Mouse (Mus musculus): ENCODE measurements around the gene Ceacam2. TPM values are rescaled to one million over a fixed set of nuclear protein-coding genes. Genes with fewer than 3 reads are reported as not detected.
"Not testable (repeated sequence)": the region's sequence is repeated elsewhere in the genome, so short reads cannot be mapped to it uniquely, and the experiment has no call there.

Ceacam2 gene
- polyA plus RNA-seq, 1 experiment from 2014 or later = 0.24 TPM

- 78% methylated on average over 5 of the region's 5 CpGs for WGBS
Measured at GRCm38 (mm10) chr7:25573806-25574205, 34.1 kb upstream of the Ceacam2 start.

GRCm38 (mm10) chr7:25568721-25569120 lies 29.1 kb upstream of the Ceacam2 start:
- ATAC-seq (ENCODE audit: low read depth) = no peak
- Histone ChIP-seq H3K4me3 (ENCODE audit: low read depth, low read length) (no peak overlapping the region), H3K4me1 (ENCODE audit: control insufficient read depth, insufficient read depth, low read length) (no peaks in the 10 kb centered on the region), H3K27ac (ENCODE audit: low read depth, low read length) (no peak overlapping the region), H3K4me2 (ENCODE audit: low read depth, low read length) (no peak overlapping the region), H3K36me3 (ENCODE audit: control insufficient read depth, insufficient read depth, low read length) (no peaks in the 10 kb centered on the region), H3K9ac (replicated peaks; ENCODE audit: low read depth, low read length) (no peak overlapping the region), H3K27me3 (ENCODE audit: control insufficient read depth, insufficient read depth, low read length) (no peaks in the 10 kb centered on the region), H3K9me3 (ENCODE audit: control insufficient read depth, low read length) (no peaks in the 10 kb centered on the region)
- WGBS = 97% methylated on average over 7 of the region's 7 CpGs

More at GRCm38 (mm10) chr7:25573806-25574205, 34.1 kb upstream of the Ceacam2 start:
- not testable (repeated sequence) for H3K36me3 ChIP-seq (ENCODE audit: control insufficient read depth, insufficient read depth, low read length); H3K4me3 ChIP-seq (ENCODE audit: low read depth, low read length); H3K9ac ChIP-seq (replicated peaks; ENCODE audit: low read depth, low read length); H3K27ac ChIP-seq (ENCODE audit: low read depth, low read length); H3K4me1 ChIP-seq (ENCODE audit: control insufficient read depth, insufficient read depth, low read length); ATAC-seq (ENCODE audit: low read depth); H3K9me3 ChIP-seq (ENCODE audit: control insufficient read depth, low read length); H3K4me2 ChIP-seq (ENCODE audit: low read depth, low read length); H3K27me3 ChIP-seq (ENCODE audit: control insufficient read depth, insufficient read depth, low read length)

- not testable (repeated sequence) for H3K27me3 ChIP-seq (ENCODE audit: control insufficient read depth, insufficient read depth, low read length); H3K27ac ChIP-seq (ENCODE audit: low read depth, low read length); H3K4me1 ChIP-seq (ENCODE audit: control insufficient read depth, insufficient read depth, low read length); H3K4me2 ChIP-seq (ENCODE audit: low read depth, low read length); H3K4me3 ChIP-seq (ENCODE audit: low read depth, low read length); H3K9ac ChIP-seq (replicated peaks; ENCODE audit: low read depth, low read length); ATAC-seq (ENCODE audit: low read depth); H3K9me3 ChIP-seq (ENCODE audit: control insufficient read depth, low read length); H3K36me3 ChIP-seq (ENCODE audit: control insufficient read depth, insufficient read depth, low read length)
- 69% methylated on average over 8 of the region's 8 CpGs for WGBS
Measured at GRCm38 (mm10) chr7:25541464-25541863, 1.8 kb upstream of the Ceacam2 start.

GRCm38 (mm10) chr7:25539954-25540353 lies 297 bp upstream of the Ceacam2 start:
- no CpG with 5 or more reads among the region's 1 CpGs for WGBS
- H3K4me2 ChIP-seq (ENCODE audit: low read depth, low read length); H3K4me3 ChIP-seq (ENCODE audit: low read depth, low read length); H3K9me3 ChIP-seq (ENCODE audit: control insufficient read depth, low read length); H3K36me3 ChIP-seq (ENCODE audit: control insufficient read depth, insufficient read depth, low read length); ATAC-seq (ENCODE audit: low read depth); H3K9ac ChIP-seq (replicated peaks; ENCODE audit: low read depth, low read length); H3K27me3 ChIP-seq (ENCODE audit: control insufficient read depth, insufficient read depth, low read length); H3K4me1 ChIP-seq (ENCODE audit: control insufficient read depth, insufficient read depth, low read length); H3K27ac ChIP-seq (ENCODE audit: low read depth, low read length): not testable (repeated sequence)

GRCm38 (mm10) chr7:25530837-25531236 lies 8.8 kb downstream of the Ceacam2 start:
- no peaks in the 10 kb centered on the region for H3K9me3 ChIP-seq (ENCODE audit: control insufficient read depth, low read length)

GRCm38 (mm10) chr7:25516070-25516777 lies 23.4 kb downstream of the Ceacam2 start:
- H3K4me3 ChIP-seq (ENCODE audit: low read depth, low read length); ATAC-seq (ENCODE audit: low read depth); H3K4me2 ChIP-seq (ENCODE audit: low read depth, low read length); H3K27me3 ChIP-seq (ENCODE audit: control insufficient read depth, insufficient read depth, low read length); H3K36me3 ChIP-seq (ENCODE audit: control insufficient read depth, insufficient read depth, low read length); H3K9ac ChIP-seq (replicated peaks; ENCODE audit: low read depth, low read length); H3K9me3 ChIP-seq (ENCODE audit: control insufficient read depth, low read length); H3K27ac ChIP-seq (ENCODE audit: low read depth, low read length); H3K4me1 ChIP-seq (ENCODE audit: control insufficient read depth, insufficient read depth, low read length): not testable (repeated sequence)
- 85% methylated on average over 2 of the region's 5 CpGs for WGBS

More at GRCm38 (mm10) chr7:25530837-25531236, 8.8 kb downstream of the Ceacam2 start:
- ATAC-seq (ENCODE audit: low read depth) = no peak
- H3K4me1 ChIP-seq (ENCODE audit: control insufficient read depth, insufficient read depth, low read length) = no peaks in the 10 kb centered on the region
- H3K9ac ChIP-seq (replicated peaks; ENCODE audit: low read depth, low read length) = no peak overlapping the region
- no peak overlapping the region for H3K4me2 ChIP-seq (ENCODE audit: low read depth, low read length)
- H3K27me3 ChIP-seq (ENCODE audit: control insufficient read depth, insufficient read depth, low read length) = no peaks in the 10 kb centered on the region
- H3K4me3 ChIP-seq (ENCODE audit: low read depth, low read length) = no peak overlapping the region
- 74% methylated on average over 2 of the region's 2 CpGs for WGBS
- H3K36me3 ChIP-seq (ENCODE audit: control insufficient read depth, insufficient read depth, low read length) = no peaks in the 10 kb centered on the region
- no peak overlapping the region for H3K27ac ChIP-seq (ENCODE audit: low read depth, low read length)

- not testable (repeated sequence) for H3K9ac ChIP-seq (replicated peaks; ENCODE audit: low read depth, low read length); H3K27me3 ChIP-seq (ENCODE audit: control insufficient read depth, insufficient read depth, low read length); H3K27ac ChIP-seq (ENCODE audit: low read depth, low read length); H3K36me3 ChIP-seq (ENCODE audit: control insufficient read depth, insufficient read depth, low read length); H3K4me3 ChIP-seq (ENCODE audit: low read depth, low read length); H3K9me3 ChIP-seq (ENCODE audit: control insufficient read depth, low read length); H3K4me2 ChIP-seq (ENCODE audit: low read depth, low read length); H3K4me1 ChIP-seq (ENCODE audit: control insufficient read depth, insufficient read depth, low read length)
- 22% methylated on average over 1 of the region's 1 CpGs for WGBS
- peak; percentile 46; the same call in 1 of the 2 replicates for ATAC-seq (ENCODE audit: low read depth)
Measured at GRCm38 (mm10) chr7:25515667-25516066, 24.0 kb downstream of the Ceacam2 start.

GRCm38 (mm10) chr7:25509925-25510324 lies 29.7 kb downstream of the Ceacam2 start:
- H3K9ac ChIP-seq (replicated peaks; ENCODE audit: low read depth, low read length) = no peak overlapping the region
- H3K4me1 ChIP-seq (ENCODE audit: control insufficient read depth, insufficient read depth, low read length) = no peaks in the 10 kb centered on the region
- H3K27me3 ChIP-seq (ENCODE audit: control insufficient read depth, insufficient read depth, low read length) = no peaks in the 10 kb centered on the region
- H3K27ac ChIP-seq (ENCODE audit: low read depth, low read length) = no peak overlapping the region
- H3K36me3 ChIP-seq (ENCODE audit: control insufficient read depth, insufficient read depth, low read length) = no peaks in the 10 kb centered on the region
- H3K9me3 ChIP-seq (ENCODE audit: control insufficient read depth, low read length) = no peaks in the 10 kb centered on the region
- ATAC-seq (ENCODE audit: low read depth) = no peak
- H3K4me3 ChIP-seq (ENCODE audit: low read depth, low read length) = no peak overlapping the region
- no peak overlapping the region for H3K4me2 ChIP-seq (ENCODE audit: low read depth, low read length)
- 47% methylated on average over 3 of the region's 3 CpGs for WGBS

GRCm38 (mm10) chr7:25494649-25495048 lies 45.0 kb downstream of the Ceacam2 start:
- H3K36me3 ChIP-seq (ENCODE audit: control insufficient read depth, insufficient read depth, low read length) = no peaks in the 10 kb centered on the region

More at GRCm38 (mm10) chr7:25494649-25495048, 45.0 kb downstream of the Ceacam2 start:
- no peak overlapping the region for H3K9ac ChIP-seq (replicated peaks; ENCODE audit: low read depth, low read length)
- no peak overlapping the region for H3K27ac ChIP-seq (ENCODE audit: low read depth, low read length)
- H3K27me3 ChIP-seq (ENCODE audit: control insufficient read depth, insufficient read depth, low read length) = no peaks in the 10 kb centered on the region
- no peak overlapping the region for H3K4me3 ChIP-seq (ENCODE audit: low read depth, low read length)
- H3K9me3 ChIP-seq (ENCODE audit: control insufficient read depth, low read length) = no peaks in the 10 kb centered on the region
- H3K4me2 ChIP-seq (ENCODE audit: low read depth, low read length) = no peak overlapping the region
- no peak for ATAC-seq (ENCODE audit: low read depth)
- 89% methylated on average over 1 of the region's 1 CpGs for WGBS
- H3K4me1 ChIP-seq (ENCODE audit: control insufficient read depth, insufficient read depth, low read length) = no peaks in the 10 kb centered on the region

Measured in neural tube, embryonic 14.5 days (tissue).